Mouse (Mus musculus): Measurements from ENCODE around the gene Ehd1.

DNA sequence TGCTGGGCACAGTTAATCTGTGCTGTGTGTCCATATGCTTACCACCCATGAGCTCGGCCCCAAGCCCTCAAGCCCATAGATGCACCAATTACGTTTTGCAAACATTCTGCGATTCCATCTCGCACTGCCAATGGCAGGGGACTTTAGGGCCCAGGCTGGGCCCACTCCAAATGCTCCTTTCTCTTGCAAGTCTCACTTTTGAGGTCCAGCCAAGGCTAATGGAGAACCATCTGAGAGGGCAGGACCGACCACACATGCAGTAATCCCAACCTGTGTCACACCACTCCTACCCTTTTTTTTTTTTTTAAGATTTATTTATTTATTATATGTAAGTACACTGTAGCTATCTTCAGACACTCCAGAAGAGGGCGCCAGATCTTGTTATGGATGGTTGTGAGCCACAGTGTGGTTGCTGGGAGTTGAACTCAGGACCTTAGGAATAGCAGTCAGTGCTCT lies 10.8 kb upstream of the Ehd1 start:
- TF ChIP-seq CTCF (IDR thresholded peaks at IDR 0.05; ENCODE audit: low read depth, low read length) (no peak), EP300 (IDR thresholded peaks at IDR 0.05; ENCODE audit: insufficient read depth, low read depth, low read length) (no peak)
